Mouse (Mus musculus) CH12.LX (cell line): Measurements from ENCODE around the gene Snx5. TPM values are rescaled to one million over a fixed set of nuclear protein-coding genes. Genes with fewer than 3 reads are reported as not detected.

Experiments
- DNase-seq: peaks from one replicate; pipeline ENCODE4 v3.0.0-alpha.2; 2013; ENCODE audit errors: extremely low read depth
- H3K27ac ChIP-seq: 2 replicates; pipeline ENCODE4 v1.5.1; 2012; ENCODE audit warnings: low read depth, mild to moderate bottlenecking, control low read depth, moderate library complexity; ENCODE audit not compliant: insufficient read depth
- H3K27me3 ChIP-seq: replicated peaks from 2 replicates; pipeline ENCODE3; 2012; ENCODE audit warnings: inconsistent platforms
- H3K36me3 ChIP-seq, 2 experiments: replicated peaks in 1 of 2; 2 replicates each; pipeline versions ENCODE3 to v1.6.1; 2012; ENCODE audit warnings: inconsistent platforms in 1 of 2, low read length in 1 of 2, mild to moderate bottlenecking in 1 of 2, mixed read lengths in 1 of 2, moderate library complexity in 1 of 2; ENCODE audit not compliant: control insufficient read depth in 1 of 2, insufficient read depth in 1 of 2
- H3K4me1 ChIP-seq, 2 experiments: 2 replicates each; pipeline ENCODE4 v1.6.1; 2012; ENCODE audit warnings: inconsistent platforms in 1 of 2, moderate library complexity in 1 of 2; ENCODE audit not compliant: insufficient read depth in 2 of 2, control insufficient read depth in 1 of 2
- H3K4me2 ChIP-seq: 2 replicates; pipeline ENCODE4 v1.6.1; 2012; ENCODE audit warnings: low read depth, mild to moderate bottlenecking, control low read depth; ENCODE audit not compliant: poor library complexity, insufficient read depth, severe bottlenecking
- H3K4me3 ChIP-seq, 3 experiments: fragments of 150-350 bp in 1 of 3; sonication (generic) in 1 of 3; replicated peaks in 1 of 3; 2 replicates each; pipeline versions ENCODE3 to v1.5.1; 2011 to 2012; ENCODE audit warnings: low read depth in 2 of 3, low read length in 2 of 3, mild to moderate bottlenecking in 2 of 3, moderate library complexity in 2 of 3, control low read depth in 1 of 3, improper control_type of control experiment in 1 of 3, inconsistent platforms in 1 of 3, mixed read lengths in 1 of 3; ENCODE audit not compliant: poor library complexity in 1 of 3
- H3K79me2 ChIP-seq: replicated peaks from 2 replicates; pipeline ENCODE4 v1.6.1; 2012; ENCODE audit warnings: mild to moderate bottlenecking, moderate library complexity; ENCODE audit not compliant: control insufficient read depth, poor library complexity, insufficient read depth, severe bottlenecking; ENCODE audit errors: extremely low read depth
- H3K9ac ChIP-seq: 2 replicates; pipeline ENCODE4 v1.6.1; 2012; ENCODE audit warnings: low read depth, mild to moderate bottlenecking, control low read depth, moderate library complexity; ENCODE audit not compliant: insufficient read depth
- H3K9me3 ChIP-seq: replicated peaks from 2 replicates; pipeline ENCODE3; 2012; ENCODE audit warnings: low read length, inconsistent platforms, mixed read lengths
- BHLHE40 ChIP-seq: IDR thresholded peaks from 2 replicates; pipeline ENCODE4 v1.6.1; 2011; ENCODE audit warnings: mild to moderate bottlenecking, low read depth, low read length, improper control_type of control experiment
- CHD1 ChIP-seq: IDR thresholded peaks from 2 replicates; pipeline ENCODE4 v1.6.1; 2012; ENCODE audit warnings: low read depth, low read length, improper control_type of control experiment, inconsistent platforms
- CHD2 ChIP-seq: IDR thresholded peaks from 2 replicates; pipeline ENCODE4 v1.6.1; 2011; ENCODE audit warnings: low read length, improper control_type of control experiment
- CTCF ChIP-seq, 2 experiments: IDR thresholded peaks in 1 of 2; conservative IDR thresholded peaks in 1 of 2; 2 replicates each; pipeline ENCODE4 v1.5.1; 2011 to 2012; ENCODE audit warnings: low read depth in 2 of 2, low read length in 2 of 2, improper control_type of control experiment in 1 of 2, inconsistent platforms in 1 of 2, mild to moderate bottlenecking in 1 of 2, moderate library complexity in 1 of 2
- E2F4 ChIP-seq: IDR thresholded peaks from 2 replicates; pipeline ENCODE4 v1.6.1; 2011; ENCODE audit warnings: low read depth, low read length, improper control_type of control experiment; ENCODE audit not compliant: insufficient replicate concordance
- ELF1 ChIP-seq: IDR thresholded peaks from 2 replicates; pipeline ENCODE4 v1.6.1; 2014; ENCODE audit warnings: low read depth, mild to moderate bottlenecking, inconsistent platforms, low read length, improper control_type of control experiment
- EP300 ChIP-seq: IDR thresholded peaks from 2 replicates; pipeline ENCODE4 v1.6.1; 2011; ENCODE audit warnings: low read length, improper control_type of control experiment
- ETS1 ChIP-seq: conservative IDR thresholded peaks from 2 replicates; pipeline ENCODE4 v1.6.1; 2012; ENCODE audit warnings: low read depth, mild to moderate bottlenecking, inconsistent platforms, low read length, improper control_type of control experiment, moderate library complexity
- HCFC1 ChIP-seq: IDR thresholded peaks from 2 replicates; pipeline ENCODE4 v1.6.1; 2012; ENCODE audit warnings: low read depth, mild to moderate bottlenecking, inconsistent platforms, low read length, improper control_type of control experiment
- IRF4 ChIP-seq: IDR thresholded peaks from 2 replicates; pipeline ENCODE4 v1.6.1; 2014; ENCODE audit warnings: low read depth, mild to moderate bottlenecking, inconsistent platforms, low read length, improper control_type of control experiment
- JUN ChIP-seq: IDR thresholded peaks from 2 replicates; pipeline ENCODE4 v1.6.1; 2011; ENCODE audit warnings: low read depth, mild to moderate bottlenecking, low read length, improper control_type of control experiment, moderate library complexity; ENCODE audit not compliant: insufficient read depth
- JUND ChIP-seq: conservative IDR thresholded peaks from 2 replicates; pipeline ENCODE4 v1.6.1; 2011; ENCODE audit warnings: low read depth, low read length, improper control_type of control experiment
- KAT2A ChIP-seq: IDR thresholded peaks from 2 replicates; pipeline ENCODE4 v1.6.1; 2012; ENCODE audit warnings: low read length, improper control_type of control experiment, inconsistent platforms; ENCODE audit not compliant: insufficient replicate concordance
- MAFK ChIP-seq: IDR thresholded peaks from 2 replicates; pipeline ENCODE4 v1.6.1; 2011; ENCODE audit warnings: low read length, improper control_type of control experiment; ENCODE audit not compliant: insufficient replicate concordance
- MAX ChIP-seq: IDR thresholded peaks from 2 replicates; pipeline ENCODE4 v1.6.1; 2011; ENCODE audit warnings: low read length, improper control_type of control experiment
- MAZ ChIP-seq: IDR thresholded peaks from 2 replicates; pipeline ENCODE4 v1.6.1; 2012; ENCODE audit warnings: low read depth, mild to moderate bottlenecking, inconsistent platforms, low read length, improper control_type of control experiment, moderate library complexity
- MEF2A ChIP-seq: IDR thresholded peaks from 2 replicates; pipeline ENCODE4 v1.6.1; 2014; ENCODE audit warnings: low read depth, mild to moderate bottlenecking, inconsistent platforms, low read length, improper control_type of control experiment, borderline replicate concordance
- MXI1 ChIP-seq: IDR thresholded peaks from 2 replicates; pipeline ENCODE4 v1.6.1; 2011; ENCODE audit warnings: mild to moderate bottlenecking, low read depth, low read length, improper control_type of control experiment
- MYC ChIP-seq: IDR thresholded peaks from 2 replicates; pipeline ENCODE4 v1.6.1; 2011; ENCODE audit warnings: low read depth, mild to moderate bottlenecking, improper control_type of control experiment, low read length
- NELFE ChIP-seq: IDR thresholded peaks from 2 replicates; pipeline ENCODE4 v1.6.1; 2011; ENCODE audit warnings: low read depth, low read length, improper control_type of control experiment
- NRF1 ChIP-seq: IDR thresholded peaks from 2 replicates; pipeline ENCODE4 v1.6.1; 2014; ENCODE audit warnings: low read depth, mild to moderate bottlenecking, inconsistent platforms, low read length, improper control_type of control experiment, moderate library complexity
- PAX5 ChIP-seq: IDR thresholded peaks from 2 replicates; pipeline ENCODE4 v1.6.1; 2012; ENCODE audit warnings: low read length, inconsistent platforms, mixed read lengths
- POLR2A ChIP-seq: IDR thresholded peaks from 2 replicates; pipeline ENCODE4 v1.6.1; 2011; ENCODE audit warnings: low read depth, mild to moderate bottlenecking, improper control_type of control experiment, low read length
- POLR2AphosphoS2 ChIP-seq: IDR thresholded peaks from 2 replicates; pipeline ENCODE4 v1.6.1; 2011; ENCODE audit warnings: low read depth, low read length, improper control_type of control experiment
- RAD21 ChIP-seq: IDR thresholded peaks from 2 replicates; pipeline ENCODE4 v1.6.1; 2011; ENCODE audit warnings: low read depth, mild to moderate bottlenecking, low read length, improper control_type of control experiment, moderate library complexity
- RCOR1 ChIP-seq: conservative IDR thresholded peaks from 2 replicates; pipeline ENCODE4 v1.6.1; 2012; ENCODE audit warnings: low read depth, mild to moderate bottlenecking, inconsistent platforms, low read length, improper control_type of control experiment
- SIN3A ChIP-seq: IDR thresholded peaks from 2 replicates; pipeline ENCODE4 v1.6.1; 2012; ENCODE audit warnings: low read length, improper control_type of control experiment, inconsistent platforms
- SMC3 ChIP-seq: IDR thresholded peaks from 2 replicates; pipeline ENCODE4 v1.6.1; 2011; ENCODE audit warnings: low read depth, low read length, improper control_type of control experiment
- TBP ChIP-seq: conservative IDR thresholded peaks from 2 replicates; pipeline ENCODE4 v1.6.1; 2011; ENCODE audit warnings: low read depth, low read length, improper control_type of control experiment
- TCF12 ChIP-seq: IDR thresholded peaks from 2 replicates; pipeline ENCODE4 v1.6.1; 2014; ENCODE audit warnings: low read depth, mild to moderate bottlenecking, inconsistent platforms, low read length, improper control_type of control experiment
- UBTF ChIP-seq: IDR thresholded peaks from 2 replicates; pipeline ENCODE4 v1.6.1; 2012; ENCODE audit warnings: low read depth, mild to moderate bottlenecking, inconsistent platforms, low read length, improper control_type of control experiment, moderate library complexity
- USF1 ChIP-seq: IDR thresholded peaks from 2 replicates; pipeline ENCODE4 v1.6.1; 2014; ENCODE audit warnings: low read depth, mild to moderate bottlenecking, inconsistent platforms, low read length, improper control_type of control experiment
- USF2 ChIP-seq: conservative IDR thresholded peaks from 2 replicates; pipeline ENCODE4 v1.6.1; 2011; ENCODE audit warnings: low read depth, low read length, improper control_type of control experiment
- ZC3H11A ChIP-seq: IDR thresholded peaks from 2 replicates; pipeline ENCODE4 v1.6.1; 2012; ENCODE audit warnings: low read depth, mild to moderate bottlenecking, inconsistent platforms, low read length, improper control_type of control experiment
- ZKSCAN1 ChIP-seq: IDR thresholded peaks from 2 replicates; pipeline ENCODE4 v1.6.1; 2012; ENCODE audit warnings: low read depth, inconsistent platforms, low read length, improper control_type of control experiment, borderline replicate concordance
- ZMIZ1 ChIP-seq: IDR thresholded peaks from 2 replicates; pipeline ENCODE4 v1.6.1; 2012; ENCODE audit warnings: low read depth, mild to moderate bottlenecking, inconsistent platforms, low read length, improper control_type of control experiment
- ZNF384 ChIP-seq: IDR thresholded peaks from 2 replicates; pipeline ENCODE4 v1.6.1; 2012; ENCODE audit warnings: low read depth, low read length, improper control_type of control experiment, inconsistent platforms
- dilution Hi-C: fragments of 300-500 bp; cut with MboI; formaldehyde crosslinking; loops from 2 replicates; pipeline ENCODE4 v1.14.3; 2020; ENCODE audit warnings: low sequenced_read_pairs; ENCODE audit not compliant: extremely low pct_unique_long_range_greater_than_20kb, extremely low pct_ligation_motif_present
- in situ Hi-C: fragments of 300-500 bp; cut with MboI; formaldehyde crosslinking; loops from 3 replicates; pipeline ENCODE4 v1.14.3; 2019; ENCODE audit warnings: low sequenced_read_pairs, low pct_ligation_motif_present, low pct_unique_long_range_greater_than_20kb, mixed read lengths
- polyA plus RNA-seq: library from polyadenylated mRNA; unstranded; fragments of >175 nt; gene quantifications from 2 replicates; pipeline ENCODE4 v1.2.1, GENCODE M21; 2012; ENCODE audit warnings: low read depth; ENCODE audit not compliant: insufficient read length
- total RNA-seq, 2 experiments: library from RNA; depleted of rRNA; stranded (reverse); fragments of 300-350 nt in 1 of 2; fragments of >200 nt in 1 of 2; gene quantifications; 2 replicates each; pipeline ENCODE4 v1.2.3; 2012 to 2014

Snx5 gene
- total and polyA plus RNA-seq, 3 experiments = 380 to 1,220 (median 666) TPM

DNA sequence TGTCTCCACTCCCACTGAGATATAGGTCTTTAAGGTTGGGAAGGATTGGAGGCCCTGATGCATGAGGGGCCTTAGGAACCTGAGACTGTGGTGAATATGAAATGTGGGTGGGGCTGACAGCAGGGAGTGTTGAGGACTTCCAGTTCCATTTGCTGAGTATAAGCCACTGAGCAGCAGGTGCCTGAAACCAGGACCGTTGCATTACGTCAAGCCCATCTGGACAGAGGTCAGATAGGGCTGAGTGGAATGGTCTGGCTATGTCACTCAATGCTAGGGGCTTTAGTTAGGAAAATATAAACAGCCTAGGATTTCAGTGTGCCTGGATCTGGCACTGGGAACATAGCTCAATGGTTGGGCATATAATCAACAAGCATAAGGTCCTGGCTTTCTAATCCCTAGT, 24.4 kb downstream of the Snx5 start:
- H3K4me3 ChIP-seq = no peak overlapping the region
- dilution Hi-C loops = no loop called here
- TF ChIP-seq ZC3H11A = no peak
- no peak for TF ChIP-seq PAX5
- TF ChIP-seq TCF12 = peak; percentile 92
- peak; percentile 24; the same call in 1 of the 2 replicates for TF ChIP-seq MAX
- no peak for TF ChIP-seq NRF1
- TF ChIP-seq USF2 = no peak
- TF ChIP-seq NELFE = no peak
- no peak; the same call in 1 of the 2 replicates for TF ChIP-seq MXI1
- TF ChIP-seq USF1 = no peak
- no peak for TF ChIP-seq SIN3A
- no peak for TF ChIP-seq KAT2A
- no peak for TF ChIP-seq POLR2AphosphoS2
- TF ChIP-seq RAD21 = no peak
- TF ChIP-seq JUN = peak; percentile 73; the same call in 1 of the 2 replicates
- no peak; the same call in 1 of the 2 replicates for TF ChIP-seq SMC3
- TF ChIP-seq E2F4 = no peak
- TF ChIP-seq ZNF384 = no peak
- 0 out of 2 replicates have a peak, but pooled peaks have one; percentile 14 for TF ChIP-seq MEF2A
- peak; percentile 57; the same call in 1 of the 2 replicates for TF ChIP-seq BHLHE40
- TF ChIP-seq MAFK = 0 out of 2 replicates have a peak, but pooled peaks have one; percentile 39
- TF ChIP-seq CTCF (conservative IDR thresholded peaks at IDR 0.05 in 1 of 2, IDR thresholded peaks at IDR 0.05 in 1 of 2; ENCODE audit: low read depth in 2 of 2, low read length in 2 of 2) = no peak
- no peak for TF ChIP-seq CHD1
- peak; percentile 63 for TF ChIP-seq IRF4
- peak; percentile 77; the same call in 1 of the 2 replicates for TF ChIP-seq RCOR1
- no peak for TF ChIP-seq ZKSCAN1
- peak; percentile 64; the same call in 1 of the 2 replicates for TF ChIP-seq MYC
- peak; percentile 53 for TF ChIP-seq JUND
- peak; percentile 46; the same call in 1 of the 2 replicates for TF ChIP-seq ETS1
- TF ChIP-seq TBP = no peak
- no peak for TF ChIP-seq HCFC1
- TF ChIP-seq ELF1 = no peak
- TF ChIP-seq CHD2 = 0 out of 2 replicates have a peak, but pooled peaks have one; percentile 33
- peak; percentile 78 for TF ChIP-seq EP300
- no peak for TF ChIP-seq ZMIZ1
- no peak for TF ChIP-seq UBTF
- TF ChIP-seq POLR2A = peak; percentile 35; the same call in 1 of the 2 replicates
- no peak for TF ChIP-seq MAZ
- H3K4me1 ChIP-seq = peaks cover 21 to 59% of the 10 kb centered on the region in 2 experiments
- no peak overlapping the region for H3K9ac ChIP-seq
- H3K27ac ChIP-seq = no peak overlapping the region; the same call in 1 of the 2 replicates
- in situ Hi-C loops = no loop called here
- H3K79me2 ChIP-seq = no peaks in the 10 kb centered on the region
- no peak overlapping the region for H3K4me2 ChIP-seq
- DNase-seq = no peak
- H3K27me3 ChIP-seq = no peaks in the 10 kb centered on the region
- H3K9me3 ChIP-seq = no peaks in the 10 kb centered on the region
- H3K36me3 ChIP-seq = peaks cover 20 to 21% of the 10 kb centered on the region in 2 experiments
